Mouse (Mus musculus) E14TG2a.4 (cell line): ENCODE measurements around the gene Herc2.

ENCODE experiments used
- H3K27me3 ChIP-seq: 2 replicates; pipeline ENCODE4 v1.6.1; 2014; ENCODE audit warnings: low read length, control low read depth; ENCODE audit not compliant: insufficient read depth
- H3K36me3 ChIP-seq: 2 replicates; pipeline ENCODE4 v1.6.1; 2014; ENCODE audit warnings: low read length, control low read depth; ENCODE audit not compliant: insufficient read depth
- H3K4me1 ChIP-seq: replicated peaks from 2 replicates; pipeline ENCODE4 v1.6.1; 2014; ENCODE audit warnings: low read depth, low read length, control low read depth
- H3K4me3 ChIP-seq: replicated peaks from 2 replicates; pipeline ENCODE4 v1.5.1; 2014; ENCODE audit warnings: mild to moderate bottlenecking, low read length
- H3K9me3 ChIP-seq: 2 replicates; pipeline ENCODE4 v1.6.1; 2014; ENCODE audit warnings: low read length, control low read depth
- CTCF ChIP-seq: conservative IDR thresholded peaks from 2 replicates; pipeline ENCODE4 v1.5.1; 2014; ENCODE audit warnings: low read length
- NANOG ChIP-seq: IDR thresholded peaks from 2 replicates; pipeline ENCODE4 v1.6.1; 2014; ENCODE audit warnings: borderline replicate concordance, low read length, mixed read lengths
- POU5F1 ChIP-seq: IDR thresholded peaks from 2 replicates; pipeline ENCODE4 v1.6.1; 2014; ENCODE audit warnings: low read length, borderline replicate concordance

Gene Herc2

DNA sequence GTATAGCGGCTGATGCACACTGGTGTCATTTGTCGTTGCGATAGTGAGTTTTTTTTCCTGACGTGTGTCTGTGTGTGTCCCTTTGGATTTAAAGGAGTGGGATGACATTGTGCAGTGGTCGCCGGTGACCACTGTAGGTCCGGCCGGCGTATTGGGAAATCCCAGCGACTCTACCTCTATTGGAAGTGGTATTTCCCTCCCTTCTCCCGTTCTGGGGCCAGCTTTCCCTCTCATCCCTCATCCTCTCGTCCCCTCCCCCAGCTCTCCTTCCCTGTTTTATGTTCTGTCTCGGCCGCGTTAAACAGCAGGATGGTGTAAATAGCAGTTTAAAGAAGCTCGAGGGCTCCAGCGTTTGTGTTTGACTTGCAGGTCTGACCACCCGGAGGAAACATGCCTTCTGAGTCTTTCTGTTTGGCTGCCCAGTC is 503 bp downstream of the Herc2 start:
- H3K4me3 ChIP-seq = peak overlapping the region; percentile 95
- H3K36me3 ChIP-seq = peaks cover 4% of the 10 kb centered on the region; the same call in 1 of the 2 replicates
- H3K27me3 ChIP-seq = no peaks in the 10 kb centered on the region
- no peaks in the 10 kb centered on the region for H3K9me3 ChIP-seq
- H3K4me1 ChIP-seq = peaks cover 17% of the 10 kb centered on the region
- TF ChIP-seq POU5F1 = no peak
- TF ChIP-seq CTCF = no peak
- TF ChIP-seq NANOG = no peak

DNA sequence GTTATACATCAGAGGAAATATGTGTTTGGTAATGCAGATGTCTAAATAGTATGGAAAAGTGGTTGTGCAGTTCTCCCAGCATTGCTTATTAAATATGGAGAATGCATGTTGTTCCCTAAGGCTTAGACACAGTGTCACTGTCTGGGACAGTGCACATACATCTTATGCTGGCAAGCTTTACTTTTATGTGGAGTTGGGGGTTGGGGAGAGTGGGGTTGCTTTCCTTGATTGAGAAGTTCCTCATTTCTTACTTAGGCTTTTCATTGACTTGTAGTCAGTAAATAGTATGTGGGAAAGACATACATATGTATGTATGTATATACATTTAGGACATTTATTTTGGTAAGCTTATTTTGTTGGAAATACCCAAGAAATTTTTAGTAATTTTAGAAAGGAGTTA is 3.0 kb downstream of the Herc2 start:
- Histone ChIP-seq H3K27me3 (no peaks in the 10 kb centered on the region), H3K36me3 (peaks cover 9% of the 10 kb centered on the region), H3K9me3 (no peaks in the 10 kb centered on the region), H3K4me1 (peaks cover 17% of the 10 kb centered on the region), H3K4me3 (no peak overlapping the region)
- no peak for TF ChIP-seq POU5F1
- TF ChIP-seq CTCF = no peak
- no peak for TF ChIP-seq NANOG

DNA sequence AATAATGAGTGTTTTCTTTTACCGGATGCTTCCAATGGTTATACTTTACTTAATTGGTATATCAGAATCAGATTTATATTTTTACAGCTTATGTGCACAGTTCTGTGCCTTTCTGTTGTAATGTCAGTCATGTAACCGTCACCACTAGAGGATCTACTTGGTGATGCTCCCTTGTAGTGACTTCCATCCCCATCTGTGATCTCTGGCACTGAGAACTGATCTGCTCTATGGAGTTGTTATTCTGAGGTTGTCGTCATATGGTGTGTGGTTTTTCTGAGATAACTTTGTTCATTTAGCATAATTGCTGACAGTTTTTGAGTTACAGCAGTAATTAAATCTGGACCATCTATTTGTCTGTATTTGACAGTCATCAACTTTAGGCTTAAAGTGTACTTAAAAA is 5.3 kb downstream of the Herc2 start:
- TF ChIP-seq CTCF = no peak
- TF ChIP-seq NANOG = no peak
- TF ChIP-seq POU5F1 = no peak
- Histone ChIP-seq H3K36me3 (peaks cover 9% of the 10 kb centered on the region), H3K4me3 (no peak overlapping the region)

DNA sequence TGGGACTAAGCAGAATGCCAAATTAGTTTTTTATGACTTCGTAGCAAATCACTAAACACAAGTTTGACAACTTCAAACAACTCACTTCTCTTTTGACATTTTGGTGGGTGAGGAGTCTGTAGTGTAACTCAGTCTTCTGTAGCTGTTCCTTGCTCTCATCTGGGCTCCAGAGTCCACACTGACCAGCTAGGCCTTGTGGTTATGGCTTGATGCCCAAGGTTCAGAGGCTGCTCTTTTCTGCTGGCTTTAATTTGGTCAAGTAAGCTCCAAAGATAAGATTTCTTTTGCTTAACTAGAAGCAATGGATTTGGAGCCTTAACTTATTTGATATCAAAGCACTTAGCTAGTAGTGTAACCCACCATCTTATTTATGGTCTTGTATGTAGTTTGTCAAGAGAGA is 14.9 kb downstream of the Herc2 start:
- TF ChIP-seq CTCF = no peak
- TF ChIP-seq NANOG = no peak
- TF ChIP-seq POU5F1 = no peak
- Histone ChIP-seq H3K36me3 (peaks cover 19% of the 10 kb centered on the region), H3K4me3 (no peak overlapping the region), H3K9me3 (no peaks in the 10 kb centered on the region), H3K27me3 (no peaks in the 10 kb centered on the region), H3K4me1 (no peaks in the 10 kb centered on the region)

More for the DNA sequence above, 5.3 kb downstream of the Herc2 start:
- no peaks in the 10 kb centered on the region for H3K27me3 ChIP-seq
- peaks cover 13% of the 10 kb centered on the region for H3K4me1 ChIP-seq
- H3K9me3 ChIP-seq = no peaks in the 10 kb centered on the region

DNA sequence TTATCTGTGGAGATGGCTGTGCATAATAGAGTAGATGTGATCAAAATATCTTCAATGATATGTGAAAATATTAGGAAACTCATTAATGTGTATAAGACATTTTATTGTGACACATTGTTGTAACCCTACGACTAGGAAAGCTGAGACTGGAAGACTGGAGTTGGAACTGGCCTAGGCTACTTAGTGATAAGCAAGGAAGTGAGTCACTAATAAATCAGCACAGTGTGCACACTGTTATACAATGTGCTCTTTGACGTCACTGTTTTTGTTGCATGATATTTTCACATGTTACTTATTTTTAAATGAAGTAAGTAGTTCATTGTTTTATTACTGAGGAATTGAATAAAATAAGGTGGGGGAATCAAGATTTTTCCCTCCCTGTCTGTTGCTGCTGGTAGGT is 16.1 kb downstream of the Herc2 start:
- Histone ChIP-seq H3K9me3 (no peaks in the 10 kb centered on the region), H3K4me1 (no peaks in the 10 kb centered on the region), H3K27me3 (no peaks in the 10 kb centered on the region), H3K4me3 (no peak overlapping the region), H3K36me3 (peaks cover 21% of the 10 kb centered on the region)
- TF ChIP-seq NANOG = no peak
- TF ChIP-seq CTCF = no peak
- no peak for TF ChIP-seq POU5F1

DNA sequence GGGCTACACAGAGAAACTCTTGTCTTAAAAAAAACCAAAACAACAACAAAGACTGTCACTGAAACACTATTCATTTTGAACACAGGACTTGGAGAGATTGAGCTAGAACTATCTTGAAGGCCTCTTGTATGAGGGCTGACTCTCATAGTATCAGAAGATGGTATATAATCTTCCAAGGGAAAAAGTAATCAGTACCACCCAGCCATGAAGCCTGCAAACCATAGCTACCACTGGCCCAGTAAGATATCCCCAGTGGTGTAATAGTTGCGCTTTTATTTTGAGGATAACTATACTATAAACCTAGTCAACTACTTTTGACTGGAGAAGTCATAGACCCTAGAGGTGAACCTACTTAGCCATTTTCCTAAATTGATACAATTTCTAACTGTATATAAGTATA is 16.6 kb downstream of the Herc2 start:
- Histone ChIP-seq H3K9me3 (no peaks in the 10 kb centered on the region), H3K36me3 (peaks cover 20% of the 10 kb centered on the region), H3K4me1 (no peaks in the 10 kb centered on the region), H3K27me3 (no peaks in the 10 kb centered on the region), H3K4me3 (no peak overlapping the region)
- TF ChIP-seq POU5F1 (no peak), NANOG (no peak), CTCF (no peak)

DNA sequence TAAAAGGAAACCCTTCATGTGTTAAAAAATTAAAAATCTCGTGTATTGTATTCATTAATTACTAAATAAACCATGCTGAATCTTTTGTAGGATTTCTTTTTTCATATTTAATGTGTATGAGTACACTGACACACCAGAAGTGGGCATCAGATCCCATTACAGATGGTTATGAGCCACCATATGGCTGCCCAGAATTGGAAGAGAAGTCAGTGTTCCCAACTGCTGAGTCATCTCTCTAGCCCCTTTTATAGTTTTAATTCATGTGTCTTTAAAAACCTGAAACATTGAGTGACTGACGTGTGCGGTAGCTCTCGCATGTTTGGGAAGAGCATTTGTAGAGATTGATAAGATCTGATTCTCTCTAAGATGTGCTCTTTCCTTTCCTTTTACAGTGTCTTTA is 21.7 kb downstream of the Herc2 start:
- Histone ChIP-seq H3K4me1 (no peaks in the 10 kb centered on the region), H3K4me3 (no peak overlapping the region), H3K27me3 (no peaks in the 10 kb centered on the region), H3K9me3 (no peaks in the 10 kb centered on the region), H3K36me3 (peaks cover 25% of the 10 kb centered on the region)
- TF ChIP-seq POU5F1 (no peak), NANOG (no peak), CTCF (no peak)

DNA sequence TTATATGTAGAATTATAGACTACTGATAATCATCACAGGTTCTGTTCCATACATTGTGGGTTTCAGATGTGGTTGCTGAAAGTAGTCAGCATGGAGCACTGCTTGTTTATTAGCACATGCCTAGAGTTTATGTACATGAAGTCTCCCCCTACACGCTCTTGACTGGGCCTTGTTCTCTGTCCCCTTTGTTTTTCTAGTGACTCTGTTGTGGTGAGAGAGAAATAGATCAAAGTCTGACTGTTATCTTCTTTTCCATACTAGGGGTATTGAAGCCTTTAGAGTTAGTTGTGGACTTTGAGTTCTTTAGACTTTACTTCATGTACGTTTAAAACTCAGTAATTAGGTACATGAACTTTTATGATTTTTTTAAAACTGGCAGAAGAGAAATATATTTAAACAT is 33.0 kb downstream of the Herc2 start:
- H3K9me3 ChIP-seq = peaks cover 47% of the 10 kb centered on the region
- H3K36me3 ChIP-seq = peaks cover 53% of the 10 kb centered on the region
- no peaks in the 10 kb centered on the region for H3K4me1 ChIP-seq
- TF ChIP-seq CTCF (no peak), POU5F1 (no peak), NANOG (no peak)
- no peak overlapping the region for H3K4me3 ChIP-seq
- no peaks in the 10 kb centered on the region for H3K27me3 ChIP-seq

DNA sequence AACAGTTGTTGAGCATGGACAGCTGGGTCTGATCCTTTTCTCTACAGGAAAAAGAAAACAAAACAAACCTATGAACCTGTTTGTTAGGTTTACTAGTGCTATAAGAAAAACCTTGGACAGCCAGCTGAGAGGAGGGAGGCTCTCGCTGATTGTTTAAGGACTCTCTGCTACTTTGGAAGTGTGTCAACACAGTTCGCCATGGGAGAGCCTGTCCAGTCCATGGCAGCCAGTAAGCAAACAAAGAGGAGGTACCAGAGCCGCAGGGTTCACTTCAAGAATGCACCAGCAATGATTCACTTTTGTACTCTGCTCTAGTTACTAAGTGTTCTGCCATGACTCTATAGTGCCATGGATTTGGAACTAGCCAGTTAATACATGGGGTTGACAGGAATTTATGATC is 39.1 kb downstream of the Herc2 start:
- no peaks in the 10 kb centered on the region for H3K27me3 ChIP-seq
- peaks cover 82% of the 10 kb centered on the region for H3K36me3 ChIP-seq
- TF ChIP-seq POU5F1 (no peak), CTCF (no peak), NANOG (no peak)
- no peak overlapping the region for H3K4me3 ChIP-seq
- peaks cover 23% of the 10 kb centered on the region for H3K9me3 ChIP-seq
- H3K4me1 ChIP-seq = peaks cover 7% of the 10 kb centered on the region
